Mouse (Mus musculus): ENCODE measurements around the gene Csrp1.

- TF ChIP-seq TAL1 (IDR thresholded peaks at IDR 0.05; ENCODE audit: low read length): no peak
- TF ChIP-seq GATA1 (IDR thresholded peaks at IDR 0.05; ENCODE audit: low read length): no peak
Observed at GRCm38 (mm10) chr1:135746248-135746647, 26.4 kb downstream of the Csrp1 start.

All from erythroblast, embryonic 14.5 days (primary cell).